Mouse (Mus musculus) spleen, adult 12 weeks (tissue): Measurements from ENCODE around the gene Coro2b.

Source experiments
- DNase-seq: peaks from one replicate; pipeline ENCODE4 v3.0.0; 2022; ENCODE audit warnings: low spot score

Gene Coro2b

GRCm38 (mm10) chr9:62539251-62539711 lies 2.4 kb upstream of the Coro2b start:
- no peak for DNase-seq

GRCm38 (mm10) chr9:62537941-62538340 lies 1.1 kb upstream of the Coro2b start:
- no peak for DNase-seq

GRCm38 (mm10) chr9:62536119-62536654 lies 657 bp downstream of the Coro2b start:
- no peak for DNase-seq

GRCm38 (mm10) chr9:62535566-62535965 lies 1.3 kb downstream of the Coro2b start:
- DNase-seq: no peak

- DNase-seq: no peak
Observed at GRCm38 (mm10) chr9:62534691-62535090, 2.2 kb downstream of the Coro2b start.

- no peak for DNase-seq
Observed at GRCm38 (mm10) chr9:62534158-62534557, 2.7 kb downstream of the Coro2b start.

- DNase-seq: no peak
Observed at GRCm38 (mm10) chr9:62532876-62533275, 4.0 kb downstream of the Coro2b start.

GRCm38 (mm10) chr9:62531459-62532275 lies 5.2 kb downstream of the Coro2b start:
- no peak for DNase-seq

GRCm38 (mm10) chr9:62528527-62528926 lies 8.3 kb downstream of the Coro2b start:
- no peak for DNase-seq

GRCm38 (mm10) chr9:62526858-62527257 lies 10.0 kb downstream of the Coro2b start:
- no peak for DNase-seq

GRCm38 (mm10) chr9:62526451-62526850 lies 10.4 kb downstream of the Coro2b start:
- DNase-seq: no peak

- DNase-seq: no peak
Observed at GRCm38 (mm10) chr9:62524761-62525308, 12.0 kb downstream of the Coro2b start.

- no peak for DNase-seq
Observed at GRCm38 (mm10) chr9:62522791-62523471, 13.9 kb downstream of the Coro2b start.

GRCm38 (mm10) chr9:62522211-62522610 lies 14.6 kb downstream of the Coro2b start:
- no peak for DNase-seq

GRCm38 (mm10) chr9:62521541-62521940 lies 15.3 kb downstream of the Coro2b start:
- no peak for DNase-seq

- no peak for DNase-seq
Observed at GRCm38 (mm10) chr9:62520933-62521332, 15.9 kb downstream of the Coro2b start.

- no peak for DNase-seq
Observed at GRCm38 (mm10) chr9:62519787-62520503, 16.9 kb downstream of the Coro2b start.

- DNase-seq: no peak
Observed at GRCm38 (mm10) chr9:62519334-62519733, 17.5 kb downstream of the Coro2b start.

GRCm38 (mm10) chr9:62518572-62518971 lies 18.3 kb downstream of the Coro2b start:
- no peak for DNase-seq

- DNase-seq: no peak
Observed at GRCm38 (mm10) chr9:62517112-62517957, 19.5 kb downstream of the Coro2b start.

- DNase-seq: no peak
Observed at GRCm38 (mm10) chr9:62515138-62515537, 21.7 kb downstream of the Coro2b start.
